Mouse (Mus musculus) kidney, adult 2 months (tissue): ENCODE data around the gene Mapk12.

ENCODE experiments used
- CTCF ChIP-seq: fragments of 200-500 bp; conservative IDR thresholded peaks from 2 replicates; pipeline ENCODE4 v1.5.1; 2011; ENCODE audit warnings: low read depth, mild to moderate bottlenecking, control low read depth, low read length, moderate library complexity, mixed read lengths; ENCODE audit not compliant: insufficient read depth, insufficient read length
- POLR2A ChIP-seq: fragments of 200-500 bp; IDR thresholded peaks from one replicate; pipeline ENCODE4 v1.6.1; 2011; ENCODE audit warnings: low read depth, low read length, control low read depth

GRCm38 (mm10) chr15:89130245-89130644, 10.3 kb downstream of the Mapk12 start:
- no peak for TF ChIP-seq POLR2A
- TF ChIP-seq CTCF = no peak
